Mouse (Mus musculus): Measurements from ENCODE around the gene Oxnad1.

Oxnad1 gene

DNA sequence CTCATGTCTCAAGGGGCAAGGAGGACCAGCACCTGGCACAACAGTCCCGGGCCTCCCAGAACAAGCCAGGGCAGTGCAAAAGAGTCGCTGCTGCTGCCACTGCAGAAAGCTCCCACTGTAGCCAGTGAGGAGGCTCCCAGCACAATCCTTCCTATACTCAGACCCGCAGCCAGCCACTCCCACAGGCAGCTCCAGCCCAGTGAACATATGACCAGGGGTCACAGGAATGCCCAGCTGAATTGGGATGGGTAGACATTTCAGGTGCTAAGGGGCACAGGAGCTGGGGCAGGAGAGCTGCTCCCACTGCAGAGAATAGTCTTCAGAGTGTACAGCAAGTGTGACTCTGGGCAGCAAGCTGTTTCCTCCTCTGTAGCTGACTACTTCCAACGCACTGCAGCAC is 60.2 kb downstream of the Oxnad1 start:
- no peak for DNase-seq (ENCODE audit: low spot score)

DNA sequence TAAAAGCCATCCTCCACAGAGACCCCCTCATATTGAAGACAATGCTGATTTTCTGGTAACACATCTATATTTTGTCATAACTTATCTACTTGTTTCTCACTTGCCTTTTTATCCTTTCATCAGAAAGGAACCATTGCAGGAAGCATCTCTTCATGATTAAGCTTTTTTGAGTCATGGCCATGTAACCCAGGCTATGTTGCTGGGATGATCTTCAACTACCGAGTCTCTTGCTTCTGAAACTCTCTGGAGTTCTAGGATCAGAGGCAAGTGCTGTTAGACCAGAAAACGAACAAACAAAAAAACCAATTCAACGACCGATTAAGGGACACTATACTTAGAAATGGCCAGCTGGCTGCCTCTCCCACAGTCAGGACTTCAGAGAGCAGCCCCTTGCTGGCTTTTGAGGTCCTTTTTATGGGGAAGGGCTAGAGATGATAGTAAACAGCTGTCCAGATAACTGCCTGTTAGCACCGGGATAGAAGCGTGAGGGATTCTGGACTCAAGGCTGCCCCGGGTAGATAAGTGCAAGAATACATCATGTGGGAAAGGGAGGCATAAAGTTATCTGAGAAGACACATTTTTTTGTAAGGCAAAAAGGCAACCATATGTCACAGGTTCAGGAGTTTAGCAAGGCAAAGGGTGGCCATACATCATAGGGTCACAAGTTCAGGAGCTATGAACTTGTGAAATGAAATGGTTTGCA is 60.8 kb downstream of the Oxnad1 start:
- DNase-seq (ENCODE audit: low spot score) = no peak

DNA sequence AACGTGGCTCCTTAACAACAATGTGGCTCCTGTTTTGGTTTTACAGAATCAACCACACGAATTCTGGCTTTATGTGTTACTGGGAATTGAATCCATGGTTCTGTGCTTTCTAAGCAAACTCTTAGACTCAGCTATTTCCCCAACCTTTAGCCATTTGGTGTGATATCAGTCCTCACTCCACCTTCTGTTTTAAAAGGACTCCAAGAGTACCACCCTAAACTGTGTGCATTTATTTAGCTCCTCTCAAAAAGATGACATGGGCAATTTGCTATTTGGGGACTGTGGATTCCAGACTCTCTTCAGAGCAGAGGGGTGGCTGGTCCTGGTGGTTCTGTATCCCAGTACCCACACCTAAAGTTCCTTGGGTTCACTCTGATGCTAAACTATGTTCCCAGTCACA is 61.4 kb downstream of the Oxnad1 start:
- DNase-seq (ENCODE audit: low spot score) = no peak

DNA sequence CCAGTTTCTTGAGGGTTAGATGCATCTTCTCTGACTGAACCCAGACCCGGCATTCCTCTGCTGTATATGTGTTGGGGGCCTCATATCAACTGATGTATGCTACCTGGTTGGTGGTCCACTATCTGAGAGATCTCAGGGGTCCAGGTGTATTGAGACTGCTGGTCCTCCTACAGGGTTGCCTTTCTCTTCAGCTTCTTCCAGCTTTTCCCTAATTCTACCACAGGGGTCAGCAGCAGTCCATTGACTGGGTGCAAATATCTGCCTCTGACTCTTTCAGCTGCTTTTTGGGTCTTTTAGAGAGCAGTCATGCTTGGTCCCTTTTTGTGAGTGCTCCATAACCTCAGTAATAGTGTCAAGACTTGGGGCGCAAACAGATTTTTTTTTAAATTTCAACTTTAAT is 65.7 kb downstream of the Oxnad1 start:
- no peak for DNase-seq (ENCODE audit: low spot score)

DNA sequence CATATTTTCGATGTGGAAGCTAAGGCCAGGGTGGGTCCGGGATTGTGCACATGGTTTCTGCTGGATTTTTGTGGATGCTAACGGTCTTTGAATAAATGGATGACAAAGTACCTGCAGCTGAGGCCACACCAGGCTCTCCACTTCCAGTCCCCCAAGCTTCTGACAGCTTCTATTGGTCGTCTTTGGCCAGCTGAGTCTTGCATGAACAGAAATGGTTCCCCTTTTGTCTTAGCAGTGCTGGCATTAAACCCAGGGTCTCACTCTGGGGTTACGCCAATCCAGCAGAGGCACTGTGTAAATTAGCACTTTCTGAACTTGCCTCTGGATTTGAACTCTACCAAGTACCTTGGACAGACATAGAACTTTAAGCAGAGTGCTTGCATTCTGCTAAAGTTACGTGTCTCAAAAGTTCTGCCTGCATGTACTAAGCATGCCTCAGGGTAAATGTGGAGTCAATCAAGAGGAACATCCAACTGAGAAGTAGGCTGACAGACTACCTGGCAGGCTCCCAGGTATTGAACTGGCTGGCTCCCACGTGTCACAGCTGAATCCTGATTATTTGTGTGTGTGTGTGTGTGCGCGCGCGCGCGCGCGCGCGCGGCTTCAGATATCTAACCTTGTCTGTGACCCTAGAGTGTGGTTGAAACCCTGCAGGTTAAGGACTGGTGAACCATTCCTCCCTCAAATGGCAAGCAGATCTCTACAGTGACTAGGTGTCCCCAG is 67.2 kb downstream of the Oxnad1 start:
- no peak for DNase-seq (ENCODE audit: low spot score)

All from left cerebral cortex, adult 11 months (tissue).